Comparison of ENCODE assay signal across 14 mouse cellular contexts in the genomic region with DNA sequence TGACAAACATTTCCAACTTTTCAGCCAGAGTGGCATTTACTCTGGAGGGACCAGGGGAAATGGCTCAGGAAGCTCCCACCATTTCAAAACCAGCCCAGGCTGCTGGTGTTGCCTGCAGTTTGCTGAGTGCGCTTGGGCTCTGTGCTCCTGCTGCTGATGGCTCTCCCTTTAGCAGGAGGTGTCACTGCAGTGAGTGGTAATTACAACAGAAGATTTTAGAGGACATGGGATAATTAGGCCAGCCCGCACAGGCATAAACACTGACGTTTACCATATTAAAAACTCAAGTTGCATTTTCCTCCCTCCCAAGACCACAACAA.
DNase-seq lines count a peak whose midpoint lies in the region; ATAC-seq lines count a peak whose summit lies in the region.
"Had no signal": no experiment of that assay in that cellular context is flagged by ENCODE, and none has a peak within 500 bp of the region (broad histone marks: within the 10 kb centered on the region; RNA-seq: fewer than 3 reads in every experiment).

No protein-coding gene starts in this region.

- peak overlapping the region; percentile 50 for H3K27ac ChIP-seq in forebrain, embryonic 11.5 days (ENCODE audit: low read depth, low read length)
- H3K27ac ChIP-seq in forebrain, embryonic 15.5 days (replicated peaks) = peak overlapping the region; percentile 74
- peak overlapping the region; percentile 54 for H3K27ac ChIP-seq in hindbrain, embryonic 16.5 days (ENCODE audit: low read depth, low read length)
- H3K27ac ChIP-seq in neural tube, embryonic 12.5 days = 0 out of 2 replicates have a peak overlapping the region, but pooled peaks have one; percentile 20
- H3K27ac ChIP-seq in heart, embryonic 10.5 days = no peak overlapping the region
- H3K27ac ChIP-seq: layer of hippocampus, adult 2 months had no signal

- H3K4me1 ChIP-seq in forebrain, embryonic 11.5 days (replicated peaks; ENCODE audit: control insufficient read depth, insufficient read depth, low read length) = peaks cover 10% of the 10 kb centered on the region
- H3K4me1 ChIP-seq in forebrain, embryonic 15.5 days = peaks cover 23% of the 10 kb centered on the region
- H3K4me1 ChIP-seq in hindbrain, embryonic 16.5 days (ENCODE audit: control insufficient read depth, insufficient read depth, low read depth, low read length) = peaks cover 12% of the 10 kb centered on the region
- H3K4me1 ChIP-seq in neural tube, embryonic 12.5 days = peaks cover 12% of the 10 kb centered on the region
- H3K4me1 ChIP-seq in heart, embryonic 10.5 days = peaks cover 9% of the 10 kb centered on the region

- no peak overlapping the region for H3K9ac ChIP-seq in forebrain, embryonic 11.5 days (ENCODE audit: low read length)
- H3K9ac ChIP-seq in forebrain, embryonic 15.5 days (replicated peaks) = no peak overlapping the region
- no peak overlapping the region for H3K9ac ChIP-seq in hindbrain, embryonic 16.5 days (ENCODE audit: low read depth, low read length)
- H3K9ac ChIP-seq in neural tube, embryonic 12.5 days = no peak overlapping the region

- 35% methylated on average over 3 of the region's 3 CpGs for WGBS in forebrain, embryonic 11.5 days
- WGBS in forebrain, embryonic 15.5 days = 0% methylated on average over 3 of the region's 3 CpGs
- 37% methylated on average over 3 of the region's 3 CpGs for WGBS in hindbrain, embryonic 16.5 days
- WGBS in neural tube, embryonic 12.5 days = 37% methylated on average over 3 of the region's 3 CpGs
- 60% methylated on average over 3 of the region's 3 CpGs for WGBS in heart, embryonic 10.5 days

- peak overlapping the region; percentile 5; the same call in 1 of the 2 replicates for H3K4me2 ChIP-seq in forebrain, embryonic 11.5 days (ENCODE audit: low read depth, low read length, severe bottlenecking)
- H3K4me2 ChIP-seq in forebrain, embryonic 15.5 days (replicated peaks) = 0 out of 2 replicates have a peak overlapping the region, but pooled peaks have one; percentile 16
- H3K4me2 ChIP-seq in hindbrain, embryonic 16.5 days (ENCODE audit: low read length) = no peak overlapping the region
- H3K4me2 ChIP-seq in neural tube, embryonic 12.5 days (replicated peaks) = no peak overlapping the region

- H3K27me3 ChIP-seq in forebrain, embryonic 11.5 days (ENCODE audit: control insufficient read depth, insufficient read depth, low read length) = no peaks in the 10 kb centered on the region
- H3K27me3 ChIP-seq in forebrain, embryonic 15.5 days = no peaks in the 10 kb centered on the region
- H3K27me3 ChIP-seq in hindbrain, embryonic 16.5 days (replicated peaks; ENCODE audit: control insufficient read depth, insufficient read depth, low read length) = no peaks in the 10 kb centered on the region
- H3K27me3 ChIP-seq in neural tube, embryonic 12.5 days (replicated peaks) = no peaks in the 10 kb centered on the region
- no peaks in the 10 kb centered on the region for H3K27me3 ChIP-seq in heart, embryonic 10.5 days (ENCODE audit: insufficient read depth, poor library complexity, severe bottlenecking)

- H3K4me3 ChIP-seq in forebrain, embryonic 11.5 days (ENCODE audit: low read depth, low read length) = no peak overlapping the region
- no peak overlapping the region for H3K4me3 ChIP-seq in forebrain, embryonic 15.5 days
- no peak overlapping the region for H3K4me3 ChIP-seq in hindbrain, embryonic 16.5 days (ENCODE audit: low read length)
- no peak overlapping the region for H3K4me3 ChIP-seq in neural tube, embryonic 12.5 days
- H3K4me3 ChIP-seq in heart, embryonic 10.5 days = no peak overlapping the region
- H3K4me3 ChIP-seq: layer of hippocampus, adult 2 months had no signal

- no peaks in the 10 kb centered on the region for H3K9me3 ChIP-seq in forebrain, embryonic 11.5 days (ENCODE audit: control insufficient read depth, low read length)
- H3K9me3 ChIP-seq in forebrain, embryonic 15.5 days = no peaks in the 10 kb centered on the region
- H3K9me3 ChIP-seq in hindbrain, embryonic 16.5 days (ENCODE audit: control insufficient read depth, low read length) = no peaks in the 10 kb centered on the region
- no peaks in the 10 kb centered on the region for H3K9me3 ChIP-seq in neural tube, embryonic 12.5 days
- H3K9me3 ChIP-seq in heart, embryonic 10.5 days = no peaks in the 10 kb centered on the region

- no peaks in the 10 kb centered on the region for H3K36me3 ChIP-seq in forebrain, embryonic 11.5 days (ENCODE audit: control insufficient read depth, insufficient read depth, low read length)
- no peaks in the 10 kb centered on the region for H3K36me3 ChIP-seq in forebrain, embryonic 15.5 days
- H3K36me3 ChIP-seq in hindbrain, embryonic 16.5 days (ENCODE audit: control insufficient read depth, insufficient read depth, low read length) = no peaks in the 10 kb centered on the region
- no peaks in the 10 kb centered on the region for H3K36me3 ChIP-seq in neural tube, embryonic 12.5 days
- H3K36me3 ChIP-seq in heart, embryonic 10.5 days = no peaks in the 10 kb centered on the region

- peak; percentile 50 for DNase-seq in forebrain, embryonic 11.5 days (ENCODE audit: low spot score)
- DNase-seq in embryo, embryonic 9.5 days (ENCODE audit: extremely low spot score) = no peak
- DNase-seq in heart, embryonic 10.5 days (ENCODE audit: low spot score) = no peak
- no peak for DNase-seq in T-cell, adult 2 months (ENCODE audit: low spot score)
- DNase-seq: adrenal gland, postnatal 25 days; cerebellum, adult 9-11 months; lung, postnatal 14 days; right cerebral cortex, postnatal 14 days; thymus, postnatal 4 days had no signal

- ATAC-seq in forebrain, embryonic 11.5 days (replicated peaks; ENCODE audit: low FRiP score) = peak; percentile 71
- peak; percentile 66 for ATAC-seq in forebrain, embryonic 15.5 days (replicated peaks)
- peak; percentile 68 for ATAC-seq in hindbrain, embryonic 16.5 days
- ATAC-seq in neural tube, embryonic 12.5 days (ENCODE audit: low FRiP score, low read depth) = no peak
- ATAC-seq: CD4-positive, CD25-positive, alpha-beta regulatory T cell, adult 4 months had no signal

Comparison
In these comparisons a context has a peak if more than half of its experiments do, and no peak if none do; other contexts are left out.
1. H3K4me2 ChIP-seq: peak in forebrain, embryonic 11.5 days (single experiment) and forebrain, embryonic 15.5 days (single experiment); none in hindbrain, embryonic 16.5 days (single experiment) and neural tube, embryonic 12.5 days (single experiment).